Mouse (Mus musculus) Muller cell, postnatal 12 days (primary cell): ENCODE measurements around the gene Sipa1l2.

Experiments
- DNase-seq: peaks from one replicate; pipeline ENCODE4 v3.0.0-alpha.2; 2015; ENCODE audit errors: inconsistent ontology term

Gene Sipa1l2

DNA sequence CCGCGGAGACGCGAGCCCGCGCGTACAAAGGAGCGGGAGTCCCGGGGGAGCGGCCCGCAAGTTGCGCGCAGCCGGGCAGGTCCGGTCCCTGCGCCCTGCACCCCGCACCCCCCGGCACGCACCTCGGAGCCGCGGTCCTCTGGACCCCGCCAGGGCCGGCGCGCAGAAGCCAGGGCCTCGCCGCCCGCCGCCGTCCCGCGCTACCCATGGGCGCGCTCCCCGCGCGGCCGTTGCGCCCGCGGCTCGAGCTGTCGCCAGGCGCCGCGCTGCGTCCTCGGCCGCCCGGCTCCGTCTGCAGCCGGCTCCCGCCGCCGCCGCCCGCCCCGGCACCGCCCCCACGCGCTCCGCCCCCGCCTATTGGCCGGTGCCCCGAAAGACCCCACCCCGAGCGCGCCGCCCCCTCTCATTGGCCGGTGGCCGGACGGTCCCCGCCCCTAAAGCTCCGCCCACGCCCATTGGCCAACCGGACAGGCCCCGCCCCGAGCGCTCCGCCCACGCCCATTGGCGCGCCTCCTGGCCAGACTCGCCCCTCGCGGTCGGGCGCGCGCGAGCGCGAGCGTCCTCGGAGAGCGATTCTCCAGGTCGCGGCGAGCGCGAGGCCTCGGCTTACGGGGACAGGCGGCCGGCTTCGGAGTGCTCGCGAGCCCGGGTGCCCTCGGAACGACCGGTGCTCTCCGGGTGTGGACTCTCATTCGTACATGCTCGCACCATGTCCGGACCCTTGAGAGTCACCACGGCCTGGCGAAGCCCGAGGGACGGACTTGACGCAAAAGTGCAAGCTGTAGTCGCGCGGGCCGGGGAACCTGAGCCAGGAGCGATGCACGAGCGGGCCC is at the start of gene Sipa1l2:
Gene Sipa1l2, minus strand, starts transcription at position 276 of the 833 bp plus-strand sequence.
- DNase-seq, result peak; percentile 99

DNA sequence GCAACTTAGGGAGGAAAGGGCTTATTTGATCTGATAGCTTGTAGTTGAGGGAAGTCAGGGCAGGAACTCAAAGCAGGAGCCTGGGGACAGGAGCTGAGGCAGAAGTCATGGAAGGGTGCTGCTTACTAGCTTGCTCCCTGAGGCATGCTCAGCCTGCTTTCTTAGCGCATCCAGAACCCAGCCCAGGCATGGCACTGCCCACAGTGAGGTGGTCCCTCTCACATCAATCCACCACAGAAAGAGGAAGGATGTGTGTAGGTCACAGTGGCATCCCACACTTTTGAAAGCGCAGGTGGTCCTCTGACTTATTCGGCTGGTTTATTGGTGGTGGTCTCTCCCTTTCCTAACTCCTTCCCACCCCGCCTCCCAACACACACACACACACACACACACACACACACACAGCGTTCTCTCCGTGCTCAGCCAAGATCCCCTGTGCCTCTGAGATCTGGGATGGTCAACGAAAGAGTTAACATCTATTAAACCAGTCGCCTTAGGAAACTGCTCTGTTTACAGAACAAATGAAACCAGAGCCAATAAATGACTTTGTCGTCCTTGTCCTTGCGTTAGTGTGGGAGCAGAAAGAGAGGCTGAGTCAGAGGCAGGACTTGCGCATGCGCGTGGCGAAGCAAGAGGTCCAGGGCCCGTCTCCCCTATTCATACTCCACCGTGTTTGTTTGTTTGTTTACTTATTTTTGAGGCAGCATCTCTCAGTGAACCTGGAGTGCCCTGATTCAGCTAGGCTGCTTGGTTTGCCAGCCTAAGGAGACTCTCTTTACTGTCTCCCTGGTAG is 49.1 kb upstream of the Sipa1l2 start:
- DNase-seq, result no peak

DNA sequence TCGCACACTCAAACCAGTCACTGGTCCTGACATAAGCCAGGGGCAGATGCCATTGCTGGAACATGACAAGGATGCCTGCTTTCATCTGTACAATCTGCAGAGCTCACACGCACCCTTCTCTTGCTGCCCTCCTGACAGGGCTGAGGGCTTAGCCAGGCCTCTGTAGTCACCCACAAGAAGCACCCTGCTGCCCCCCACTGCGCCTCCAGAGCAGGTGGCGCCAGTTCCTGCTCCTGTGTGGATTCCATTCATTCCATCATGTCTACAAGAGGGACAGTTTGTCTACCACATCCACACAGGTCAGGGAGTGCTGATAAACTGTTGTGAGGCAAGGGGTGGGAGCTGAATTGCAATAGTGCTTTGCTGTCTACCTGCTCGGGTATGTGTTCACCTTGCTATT is 47.3 kb upstream of the Sipa1l2 start:
- peak; percentile 27 for DNase-seq

DNA sequence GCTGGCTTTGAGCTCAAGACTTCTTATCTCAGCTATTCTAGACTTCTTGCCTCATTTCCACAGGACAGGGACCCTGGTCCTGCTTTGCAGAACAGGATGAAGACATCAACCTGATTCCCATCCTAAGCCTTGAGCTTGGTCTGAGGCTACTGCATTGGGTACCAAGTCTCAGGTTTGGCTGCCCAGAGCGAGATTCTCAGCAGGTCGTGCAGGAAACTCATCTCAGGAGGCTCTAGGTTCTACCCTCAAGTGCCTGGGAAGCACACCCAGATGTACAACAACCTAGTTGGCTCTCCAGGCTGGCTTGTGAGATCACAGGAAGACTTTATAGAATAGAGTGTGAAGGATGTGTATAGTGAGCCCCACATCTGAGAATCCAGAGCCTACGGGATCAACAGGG is 46.4 kb upstream of the Sipa1l2 start:
- DNase-seq, result no peak

- no peak for DNase-seq
These were observed 43.9 kb upstream of the Sipa1l2 start for GRCm38 (mm10) chr8:125613552-125613951.

DNA sequence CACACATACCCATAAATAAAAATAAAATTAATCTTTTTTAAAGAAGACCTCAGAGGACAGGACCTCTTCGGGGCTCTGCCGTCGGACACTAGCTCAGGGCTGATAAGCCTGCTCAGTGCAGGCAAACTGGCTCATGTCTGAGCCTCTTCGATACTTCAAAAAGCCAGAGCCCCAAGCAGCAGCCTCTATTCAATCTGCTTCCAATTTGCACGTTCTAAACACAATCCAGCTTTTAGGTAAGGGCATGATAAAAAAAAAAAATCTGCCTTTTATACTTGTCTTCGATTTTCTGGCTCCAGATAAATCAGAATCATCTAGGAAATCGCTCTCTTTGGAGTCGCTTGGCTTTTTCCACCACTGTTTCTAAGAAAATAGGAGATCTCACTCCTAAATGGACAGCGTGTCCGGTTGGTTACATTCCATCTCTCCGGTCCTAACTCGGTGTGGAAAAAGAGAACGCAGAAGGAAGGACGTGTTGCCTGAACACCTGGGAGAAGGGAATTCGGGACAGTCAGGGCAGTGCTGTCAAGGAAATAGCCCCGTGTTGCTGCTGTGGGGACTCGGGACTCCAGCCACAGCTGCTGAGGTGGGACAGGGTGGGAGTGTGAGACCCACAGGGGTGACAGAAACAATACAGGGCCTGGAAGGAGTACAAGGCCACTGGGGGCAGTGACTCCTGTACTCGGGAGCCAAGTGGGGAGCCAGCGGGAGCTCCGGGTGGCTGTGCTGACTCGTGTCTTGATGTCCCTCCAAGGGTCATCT is 42.4 kb upstream of the Sipa1l2 start:
- no peak for DNase-seq

- DNase-seq, result no peak
These were observed 41.6 kb upstream of the Sipa1l2 start for GRCm38 (mm10) chr8:125611024-125611798.

DNA sequence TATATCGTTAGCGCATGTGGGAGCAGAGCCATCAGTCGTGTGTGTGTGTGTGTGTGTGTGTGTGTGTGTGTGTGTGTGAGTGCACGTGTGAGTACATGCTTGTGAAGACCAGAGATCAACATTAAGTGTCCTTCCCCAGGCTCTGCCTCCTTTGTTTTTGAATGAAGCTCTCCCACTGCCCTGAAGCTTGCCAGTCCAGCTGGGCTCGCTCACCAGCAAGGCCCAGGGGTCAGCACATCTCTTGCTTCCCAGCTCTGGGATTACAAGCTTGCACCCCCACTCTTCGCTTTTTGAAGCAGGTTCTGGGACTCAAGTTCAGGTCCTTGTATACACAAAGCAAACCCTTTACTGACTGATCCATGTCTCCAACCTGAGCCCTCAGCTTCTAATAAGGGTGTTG is 40.1 kb upstream of the Sipa1l2 start:
- DNase-seq, result no peak

- DNase-seq, result no peak
These were observed 38.2 kb upstream of the Sipa1l2 start for GRCm38 (mm10) chr8:125607714-125608223.

DNA sequence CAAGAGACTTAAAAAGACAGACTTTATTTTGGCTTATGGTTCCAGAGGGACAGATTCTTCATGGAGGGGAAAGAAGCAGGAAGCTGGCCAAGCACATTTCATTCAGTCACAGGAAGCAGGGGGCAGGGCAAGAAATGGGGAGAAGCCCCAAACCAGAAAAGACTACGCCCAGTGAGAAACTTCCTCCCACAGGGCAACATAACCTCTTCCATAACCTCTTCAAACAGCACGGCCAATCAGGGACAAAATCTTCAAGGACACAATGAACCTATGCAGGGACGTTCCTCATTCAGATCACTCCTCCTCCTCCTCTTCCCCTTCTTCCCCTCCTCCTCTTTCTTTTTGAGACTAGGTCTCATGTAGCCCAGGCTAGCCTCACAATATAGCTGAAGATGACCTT is 37.3 kb upstream of the Sipa1l2 start:
- DNase-seq, result no peak

- no peak for DNase-seq
These were observed 35.4 kb upstream of the Sipa1l2 start for GRCm38 (mm10) chr8:125604817-125605512.

DNA sequence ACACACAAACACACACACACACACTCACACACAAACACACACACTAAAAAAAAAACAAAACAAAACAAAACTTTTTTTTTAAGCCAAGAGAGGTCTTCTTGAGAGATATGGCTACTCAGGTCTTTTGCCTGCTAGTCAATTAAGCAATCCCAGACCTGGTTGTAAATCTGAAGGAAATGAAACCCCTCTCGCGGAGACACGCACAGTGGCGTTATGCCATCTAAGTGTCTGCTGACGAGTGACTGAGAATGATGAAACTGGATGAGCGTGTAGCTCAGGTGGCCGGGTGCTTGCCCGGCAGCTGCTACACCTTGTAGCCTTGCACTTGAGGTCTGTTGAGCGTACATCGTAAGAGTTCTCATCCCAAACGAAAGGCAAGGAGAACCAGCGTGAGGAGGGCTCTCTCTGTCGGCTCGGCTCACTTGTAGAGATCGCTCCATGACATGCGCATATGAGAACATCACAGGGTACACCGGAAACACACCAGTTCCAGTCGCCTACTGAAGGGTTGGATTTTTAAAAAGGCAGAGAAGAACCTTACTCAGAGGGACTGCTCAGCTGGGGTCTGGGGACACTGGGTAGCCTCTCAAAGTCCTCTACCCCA is 34.7 kb upstream of the Sipa1l2 start:
- DNase-seq, result no peak

- no peak for DNase-seq
These were observed 33.8 kb upstream of the Sipa1l2 start for GRCm38 (mm10) chr8:125603312-125603840.

DNA sequence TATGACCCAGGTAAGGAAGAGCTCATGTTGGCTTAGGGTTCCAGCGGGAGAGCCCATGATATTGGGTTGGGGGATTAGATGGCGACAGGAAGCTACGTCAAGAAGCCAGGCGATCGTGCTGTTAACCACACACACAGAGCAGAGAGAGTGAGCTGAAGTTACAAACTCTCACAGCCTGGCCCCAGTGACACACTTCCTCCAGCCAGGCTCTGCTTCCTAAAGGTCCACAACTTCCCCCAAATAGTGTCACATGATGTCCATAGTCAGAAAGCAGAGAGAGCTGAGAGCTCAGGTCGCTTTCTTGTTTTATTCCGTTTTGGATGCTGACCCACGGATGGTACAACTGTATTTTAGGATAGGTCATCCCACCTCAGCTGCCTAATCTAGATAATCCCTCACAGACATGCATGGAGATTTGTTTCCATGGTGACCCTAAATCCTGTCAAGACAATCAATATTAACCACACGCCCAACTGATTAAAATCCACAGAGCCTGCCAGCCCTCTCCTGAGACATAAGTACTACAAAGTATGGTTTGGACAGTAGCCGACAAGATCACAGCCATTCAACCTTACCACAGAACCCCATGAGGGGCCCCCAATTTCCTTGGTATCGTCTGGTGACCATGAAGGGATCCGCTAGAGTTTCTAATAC is 30.6 kb upstream of the Sipa1l2 start:
- DNase-seq, result no peak

DNA sequence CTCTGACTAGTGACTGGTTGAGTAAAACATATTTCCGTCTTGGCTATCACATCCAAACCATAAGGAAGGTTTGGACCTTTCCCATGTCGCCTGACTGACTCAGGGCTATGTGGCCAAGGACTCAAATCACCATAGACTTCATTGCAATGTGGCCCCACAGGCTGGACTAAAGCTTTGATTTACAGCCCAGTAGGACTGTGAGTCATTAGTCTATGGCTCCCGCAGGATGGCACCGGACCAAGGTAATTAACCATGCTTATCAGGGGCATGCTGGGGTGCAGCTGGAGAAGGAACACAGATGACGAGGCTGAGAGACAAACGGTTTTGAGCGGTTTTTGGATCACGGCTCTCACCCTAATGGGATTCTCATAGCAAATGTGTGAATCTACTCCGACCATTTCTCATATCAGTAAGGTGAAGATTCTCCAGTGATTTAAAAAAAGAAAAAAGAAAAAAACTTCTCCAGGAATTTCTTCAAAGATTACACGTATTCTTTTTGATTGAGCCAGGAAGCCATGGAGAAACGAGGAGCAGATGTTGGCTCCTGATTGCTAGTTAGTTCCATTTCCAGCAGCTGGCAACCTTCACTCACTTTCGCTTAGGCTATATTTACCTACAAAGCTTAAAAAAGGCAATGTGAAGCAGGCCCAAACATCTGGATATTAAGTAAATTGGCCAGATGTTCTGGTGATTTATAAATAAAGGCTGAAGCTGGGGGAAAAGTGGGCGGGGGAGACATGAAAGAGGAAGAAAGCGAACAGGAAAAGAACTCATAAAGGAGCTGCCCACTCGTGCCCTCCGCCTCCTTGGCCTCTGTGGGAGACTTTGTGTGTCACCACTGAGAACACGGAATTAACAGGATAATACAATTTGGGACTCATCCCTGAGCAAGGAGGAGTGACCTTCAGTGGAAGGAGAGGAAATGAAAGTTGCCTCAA is 26.2 kb upstream of the Sipa1l2 start:
- peak; percentile 92 for DNase-seq

- DNase-seq, result no peak
These were observed 20.8 kb upstream of the Sipa1l2 start for GRCm38 (mm10) chr8:125590363-125590762.

DNA sequence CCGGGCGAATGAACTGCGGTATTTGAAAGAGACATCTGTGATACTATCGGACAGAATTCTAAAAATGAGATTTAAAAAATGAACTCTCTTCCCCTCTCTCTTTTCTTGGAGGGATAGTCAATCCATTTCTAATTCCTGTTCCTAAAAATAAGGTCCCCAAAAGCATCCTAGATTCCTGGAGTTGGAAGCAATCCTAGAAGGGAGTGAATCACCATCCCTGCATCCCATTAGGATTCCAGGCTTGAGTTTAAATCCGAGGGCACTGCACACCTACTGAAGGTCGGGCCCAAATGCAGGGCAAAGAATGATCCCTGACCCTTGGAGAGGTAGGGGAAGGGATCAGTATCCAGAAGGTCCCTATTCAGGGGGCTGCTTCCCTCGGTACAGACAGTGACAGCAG is 17.0 kb upstream of the Sipa1l2 start:
- no peak for DNase-seq

GRCm38 (mm10) chr8:125584276-125584675 is 14.7 kb upstream of the Sipa1l2 start:
- no peak for DNase-seq
